Mouse (Mus musculus) hematopoietic stem cell, adult 5-6 weeks (primary cell): ENCODE data around the gene Pkig. TPM values are rescaled to one million over a fixed set of nuclear protein-coding genes. Genes with fewer than 3 reads are reported as not detected.

Experiments
- ATAC-seq, 2 experiments: fragments of 125-278 bp in 1 of 2; replicated peaks in 1 of 2; 2 replicates each; pipeline ENCODE4 v1.8.0; 2016 to 2017; ENCODE audit warnings: inconsistent platforms in 2 of 2, mild to moderate bottlenecking in 2 of 2, moderate number of reproducible peaks in 2 of 2, low read depth in 1 of 2, moderate TSS enrichment in 1 of 2; ENCODE audit not compliant: low FRiP score in 2 of 2, poor library complexity in 2 of 2, severe bottlenecking in 2 of 2, insufficient read depth in 1 of 2, low TSS enrichment in 1 of 2
- total RNA-seq: library from RNA; stranded (forward); fragments of 172-1452, 232-1000 nt; gene quantifications from 2 replicates; pipeline ENCODE4 v1.2.3, GENCODE M21; 2017

Pkig gene
- total RNA-seq, 1 experiment from 2014 or later = 30.6 TPM

DNA sequence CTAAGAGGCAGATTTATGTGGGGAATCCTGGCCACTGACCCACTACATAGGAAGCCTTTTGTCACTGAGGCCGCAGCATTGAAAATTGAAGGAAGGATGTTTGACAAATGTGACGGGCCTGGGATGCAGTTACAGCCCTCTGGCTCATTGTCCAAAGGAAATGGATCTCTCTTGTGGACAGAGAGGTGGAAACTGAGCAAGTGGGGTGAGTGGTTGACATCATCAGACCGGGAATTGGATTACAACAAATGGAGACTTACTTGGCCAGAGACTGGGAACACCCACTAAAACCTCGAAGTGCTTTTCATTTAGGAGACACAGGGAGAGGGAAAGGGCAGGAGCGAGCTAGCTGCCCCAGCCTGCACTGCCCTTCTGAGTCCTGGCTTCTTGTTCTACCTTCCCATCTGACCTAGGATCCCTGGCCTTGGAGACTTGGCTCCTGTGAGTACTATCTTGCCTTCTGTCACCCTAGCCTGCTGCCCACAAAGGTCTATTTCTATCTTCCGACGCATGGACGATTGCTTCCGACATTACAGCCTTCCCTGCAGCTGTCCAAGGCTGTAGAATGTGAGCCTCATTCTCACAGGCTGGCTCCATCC is 35.6 kb downstream of the Pkig start:
- ATAC-seq = no peak

DNA sequence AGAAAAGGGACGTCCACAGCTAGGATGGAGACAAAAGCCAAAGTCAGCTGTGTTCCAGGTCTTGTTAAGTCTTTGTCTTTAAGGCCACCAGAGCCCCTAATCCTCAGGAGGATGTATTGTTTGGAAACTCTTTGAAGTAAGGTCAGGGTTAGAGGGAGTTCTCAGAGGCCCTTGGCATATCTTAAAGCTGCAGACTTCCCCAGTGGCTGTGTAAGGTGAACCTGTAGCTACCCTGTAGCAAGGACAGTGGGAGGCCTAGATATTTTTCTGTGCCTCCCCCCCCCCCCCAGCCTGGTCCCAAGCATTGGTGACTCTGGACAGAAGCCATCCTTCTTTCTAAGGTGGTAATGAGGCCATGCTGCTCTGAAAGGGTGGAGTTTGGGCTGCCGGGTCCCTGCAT is 38.6 kb downstream of the Pkig start:
- no peak for ATAC-seq

DNA sequence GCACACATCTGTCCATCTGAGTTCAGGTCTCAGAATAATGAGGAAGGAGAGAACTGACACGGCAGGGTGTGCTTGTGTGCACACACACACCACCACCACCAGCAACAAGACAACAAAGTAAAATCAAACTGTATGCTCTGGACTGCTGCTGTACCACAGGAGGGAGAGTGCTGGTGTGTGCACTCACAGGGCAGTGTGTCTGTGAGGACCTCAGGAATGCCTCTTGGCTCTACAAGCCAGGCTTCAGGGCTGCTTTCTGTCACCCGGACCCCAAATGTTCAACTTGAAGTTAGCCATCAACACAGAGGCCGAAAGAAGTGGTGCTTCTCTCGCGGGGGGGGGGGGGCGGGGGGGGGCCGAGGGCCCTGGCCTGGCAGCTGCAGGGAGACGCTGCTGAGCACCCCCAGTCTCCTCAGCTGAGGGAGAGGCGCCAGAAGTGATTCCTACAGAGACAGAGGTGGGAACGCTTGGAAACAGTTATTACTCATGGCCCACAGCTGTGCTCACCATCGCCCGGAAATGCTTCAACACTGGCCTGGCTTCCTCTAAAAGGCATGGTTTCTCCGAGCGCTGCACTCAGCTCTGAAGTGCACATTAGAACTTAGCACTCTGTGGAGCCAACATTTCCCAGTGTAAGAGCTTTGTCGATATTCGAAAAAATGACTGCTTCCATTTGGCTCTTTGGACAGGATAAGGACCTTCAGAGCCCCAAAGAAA is 39.7 kb downstream of the Pkig start:
- peak; percentile 54 to 69 for ATAC-seq

DNA sequence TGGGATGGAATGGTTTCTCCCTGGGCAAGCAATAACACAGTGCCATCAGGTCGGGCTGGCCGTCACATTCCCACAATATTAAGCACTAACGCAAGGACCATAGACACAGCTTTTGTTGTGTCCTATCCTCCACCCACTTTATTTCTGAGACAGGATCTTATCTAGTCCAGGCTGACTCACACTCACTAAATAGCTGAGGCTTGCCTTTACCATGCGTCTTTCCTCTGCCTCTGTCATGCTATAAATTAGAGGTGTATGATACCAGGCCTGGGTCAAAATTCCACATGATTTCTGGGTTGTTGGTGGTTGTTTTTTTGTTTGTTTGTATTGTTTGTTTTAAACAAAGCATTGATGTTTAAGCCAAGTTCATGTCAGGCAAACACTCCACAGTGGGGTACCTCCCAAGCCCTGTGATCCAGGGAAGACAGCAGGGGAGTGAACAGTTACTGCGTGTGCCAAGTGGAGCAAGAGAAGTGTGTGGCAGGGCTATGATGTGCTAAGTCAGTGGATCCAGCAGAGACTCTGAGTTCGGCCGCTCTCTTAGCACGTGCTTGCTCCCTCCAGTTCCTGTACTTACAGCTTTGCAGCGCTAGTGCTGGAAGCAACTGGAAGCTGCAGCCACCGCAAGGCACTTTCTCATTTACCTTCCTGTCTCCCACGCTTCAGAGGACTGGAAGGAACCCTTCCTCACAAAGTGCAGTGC is 41.0 kb downstream of the Pkig start:
- peak; percentile 12 to 36; a peak in 1 of 4 replicates for ATAC-seq

DNA sequence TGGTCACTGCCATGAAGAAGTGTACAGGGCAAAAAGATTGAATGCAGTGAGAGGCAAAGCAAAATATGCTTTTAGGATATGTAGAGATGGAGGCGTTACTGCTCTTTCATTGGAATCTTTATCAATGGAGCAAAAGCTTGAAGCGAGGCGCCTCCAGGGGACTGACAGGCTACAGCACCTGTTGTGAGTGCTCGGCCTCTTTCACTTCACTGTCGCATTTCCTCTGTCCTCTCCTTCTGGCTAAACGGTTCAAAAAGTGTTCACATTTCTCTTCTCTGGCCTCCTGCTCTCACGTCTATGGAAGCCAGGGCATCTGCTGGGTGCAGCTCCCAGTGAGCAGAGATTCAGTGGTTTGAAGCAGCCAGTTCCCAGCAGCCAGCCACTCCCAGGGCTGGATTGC is 44.2 kb downstream of the Pkig start:
- ATAC-seq = no peak

DNA sequence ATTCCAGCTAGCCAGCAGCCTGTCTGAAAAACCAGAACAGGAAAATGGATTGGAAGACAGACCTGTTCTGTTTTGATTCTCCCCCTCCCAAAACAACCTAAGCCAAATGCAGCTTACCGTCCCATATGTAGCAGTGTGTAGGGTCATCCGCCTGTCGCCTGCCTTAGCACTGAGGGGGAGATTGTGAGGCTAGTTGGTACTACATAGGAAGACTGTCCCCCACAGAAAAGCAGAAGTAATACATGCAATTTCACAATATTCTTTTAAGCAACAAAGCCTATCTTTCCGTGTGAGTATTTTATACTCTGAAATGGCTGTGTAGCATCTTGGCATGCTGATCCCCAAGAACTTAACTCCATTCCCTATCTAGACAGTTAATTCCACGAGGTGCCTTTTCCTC is 44.7 kb downstream of the Pkig start:
- ATAC-seq = peak; percentile 62 to 76; a peak in 3 of 4 replicates

DNA sequence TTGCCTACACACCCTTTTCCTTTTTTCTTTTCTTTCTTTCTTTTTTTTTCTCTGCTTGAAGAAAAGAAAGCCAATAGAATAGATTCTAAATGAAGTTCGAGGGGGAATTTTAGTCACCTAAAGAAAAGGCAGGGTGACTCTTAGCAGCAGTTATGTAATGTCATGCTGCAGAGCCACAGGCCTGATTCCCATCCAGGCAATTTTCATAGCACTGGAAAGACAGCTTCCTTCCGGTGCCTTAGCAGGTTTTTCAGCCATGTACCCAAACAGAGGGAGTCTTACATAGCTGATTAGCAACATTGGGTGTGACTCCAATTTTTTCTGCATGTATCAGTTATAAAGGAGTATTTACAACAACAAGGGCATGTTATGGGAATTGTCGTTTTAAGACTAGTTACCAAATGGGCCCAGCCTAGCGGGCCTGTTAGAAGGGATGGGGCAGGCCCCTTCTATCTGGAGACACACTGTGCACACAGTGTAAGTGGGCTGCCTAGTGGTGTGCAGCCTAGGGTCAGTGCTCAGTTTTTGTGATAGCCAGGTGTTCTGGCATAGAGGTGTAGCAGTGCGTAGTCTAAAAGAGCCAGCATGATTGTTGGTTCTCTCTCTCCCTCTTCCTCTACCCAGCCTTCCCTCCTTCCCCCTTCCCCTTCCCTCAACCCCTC is 45.5 kb downstream of the Pkig start:
- no peak for ATAC-seq

DNA sequence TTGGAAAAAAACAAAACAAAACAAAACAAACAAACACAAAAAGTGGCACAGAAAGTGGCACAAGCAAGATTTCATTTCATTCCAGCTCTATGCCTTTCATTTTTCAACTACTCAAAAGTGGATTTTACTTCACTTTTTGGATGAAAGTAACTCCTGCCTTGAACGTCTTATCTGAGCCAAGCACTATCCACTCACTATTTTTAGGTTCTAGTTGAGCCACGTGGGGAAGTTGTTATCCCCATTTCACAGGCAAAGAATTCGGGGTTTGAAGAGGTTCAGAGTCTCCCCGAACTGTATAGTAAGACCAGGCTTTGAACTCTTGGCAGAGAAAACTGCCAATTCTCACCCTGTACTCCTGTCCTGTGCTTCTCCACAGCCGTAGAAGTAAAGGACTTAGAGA is 50.1 kb downstream of the Pkig start:
- no peak for ATAC-seq

DNA sequence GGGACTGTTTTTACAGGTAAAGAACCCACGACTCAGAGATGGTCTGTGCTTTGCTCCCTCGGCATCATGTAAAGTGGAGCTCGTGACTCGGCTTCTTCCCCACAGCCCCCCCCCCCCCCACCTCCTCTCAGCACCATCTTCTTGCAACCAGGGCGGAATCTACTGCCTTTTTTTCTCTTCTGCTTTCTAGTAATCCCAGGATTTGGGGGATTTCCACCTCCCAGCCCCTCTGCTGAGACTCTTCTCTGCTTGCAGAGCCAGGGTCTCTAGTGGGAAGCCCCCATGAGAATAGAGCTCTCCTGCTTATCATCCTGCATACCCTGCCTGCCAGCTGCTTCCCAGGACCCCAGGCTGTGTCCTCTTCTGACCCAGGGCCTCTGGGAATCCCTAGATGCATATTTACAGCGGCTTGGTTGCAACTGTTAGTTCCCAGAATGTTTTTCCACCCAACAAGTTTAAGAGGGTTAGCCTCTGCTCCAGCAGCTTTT is 50.6 kb downstream of the Pkig start:
- no peak for ATAC-seq

DNA sequence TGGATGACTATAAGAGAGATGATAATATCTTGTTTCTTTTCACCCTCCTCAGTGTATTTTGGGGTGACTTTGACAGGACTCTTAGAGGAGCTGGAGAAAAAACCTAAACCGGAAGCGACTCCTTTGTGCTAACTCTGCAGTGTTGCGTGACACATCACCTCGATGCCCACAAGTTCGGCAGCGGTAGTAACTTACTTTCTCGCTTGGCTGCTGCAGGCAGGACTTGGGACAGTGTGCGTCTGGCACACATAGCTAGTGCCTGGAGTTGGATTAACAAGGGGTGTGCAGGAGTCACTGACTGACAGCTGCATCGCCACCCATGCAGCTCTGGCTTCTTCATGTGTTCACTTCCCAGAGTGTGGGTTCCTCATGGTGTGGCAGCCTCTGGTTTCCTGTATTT is 51.8 kb downstream of the Pkig start:
- no peak for ATAC-seq

DNA sequence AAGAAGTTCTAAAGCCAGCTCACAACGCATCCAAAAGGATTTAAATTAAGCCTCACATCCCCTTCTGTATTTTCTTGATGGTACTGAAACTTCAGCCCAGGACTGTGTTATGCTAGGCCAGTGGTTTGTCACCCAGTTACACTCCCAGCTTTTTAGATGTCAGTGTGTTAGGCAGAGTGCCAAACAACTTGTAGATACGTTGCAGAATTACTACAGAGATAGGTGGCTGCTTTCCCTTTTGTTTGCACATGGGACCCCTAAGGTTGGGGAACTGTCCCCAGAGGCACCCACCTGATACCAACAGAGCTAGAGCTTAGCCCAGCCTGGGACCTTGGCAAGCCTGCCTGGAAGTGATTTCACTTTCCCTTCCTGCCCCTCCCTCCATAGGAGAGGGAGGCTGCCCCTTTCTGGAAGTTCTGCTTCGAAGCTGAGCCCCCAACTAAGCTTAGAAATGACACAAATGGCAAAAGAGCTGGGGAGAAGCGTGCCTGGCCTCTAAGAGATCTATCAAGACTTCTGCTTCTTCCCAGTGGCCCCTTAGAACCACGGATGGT is 52.5 kb downstream of the Pkig start:
- ATAC-seq = peak; percentile 18 to 23; a peak in 1 of 4 replicates

DNA sequence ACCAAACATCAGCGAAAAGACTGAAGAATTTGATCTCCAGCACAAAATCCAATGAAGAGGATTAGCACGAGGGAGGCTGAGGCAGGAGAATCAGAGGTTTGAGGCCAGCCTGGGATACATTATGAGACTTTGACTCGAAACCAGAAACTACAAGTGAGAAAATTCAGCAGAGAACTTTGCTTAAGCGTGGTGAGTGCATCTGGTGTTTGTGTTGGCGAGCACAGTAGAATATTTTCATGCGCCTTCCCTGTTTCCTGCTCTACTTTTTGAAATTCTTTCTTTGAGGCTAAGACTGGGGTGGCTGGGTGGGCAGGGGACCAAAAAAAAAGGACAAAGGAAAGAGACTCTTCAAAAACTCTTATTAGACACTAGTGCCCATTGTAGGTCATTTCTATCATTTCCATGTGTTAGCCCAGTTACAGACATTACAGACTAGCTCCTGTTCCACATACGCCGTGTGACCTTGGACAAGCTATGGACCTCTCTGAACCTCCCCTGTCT is 53.2 kb downstream of the Pkig start:
- ATAC-seq = no peak

DNA sequence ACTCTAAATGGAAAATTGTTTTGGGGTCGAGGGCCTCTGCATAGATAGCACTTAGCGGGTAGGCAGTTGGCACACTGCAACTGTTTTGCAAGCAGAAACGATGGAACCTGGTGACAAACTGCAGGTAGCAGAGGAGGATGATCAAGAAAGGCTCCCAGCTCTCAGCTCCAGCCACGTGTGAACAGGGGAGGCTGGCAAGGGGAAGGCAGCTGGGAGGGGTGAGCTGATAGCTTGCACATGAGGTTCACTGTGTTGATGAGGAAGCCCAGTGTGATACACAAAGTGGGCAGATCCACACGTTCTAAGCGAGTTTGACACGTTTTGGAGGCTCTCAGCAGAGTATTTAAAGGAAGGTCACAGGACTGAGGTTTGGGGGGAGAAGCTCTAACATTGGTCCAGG is 54.3 kb downstream of the Pkig start:
- ATAC-seq = peak in 1 of 2 experiments; percentile 10; a peak in 1 of 4 replicates

DNA sequence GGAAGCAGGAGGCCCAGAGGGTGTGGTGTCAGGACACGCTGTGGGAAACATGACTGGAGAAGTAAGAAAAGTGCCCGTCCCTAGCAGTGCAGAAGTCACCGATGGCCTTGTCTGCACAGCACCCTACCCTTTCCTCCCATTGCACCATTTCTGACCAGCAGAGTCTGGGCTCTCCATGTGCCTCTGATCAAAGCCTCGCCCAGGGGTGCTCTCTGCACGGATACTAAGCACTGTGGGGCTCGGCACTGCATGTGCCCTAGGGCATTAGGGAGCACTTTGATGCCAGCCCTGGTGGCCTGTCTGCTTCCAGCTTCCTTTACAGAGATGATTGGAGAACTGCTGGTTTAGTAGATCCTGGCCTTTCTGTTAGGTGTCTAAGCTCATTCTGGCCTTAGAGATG is 54.7 kb downstream of the Pkig start:
- peak; percentile 15 to 18; a peak in 1 of 4 replicates for ATAC-seq

DNA sequence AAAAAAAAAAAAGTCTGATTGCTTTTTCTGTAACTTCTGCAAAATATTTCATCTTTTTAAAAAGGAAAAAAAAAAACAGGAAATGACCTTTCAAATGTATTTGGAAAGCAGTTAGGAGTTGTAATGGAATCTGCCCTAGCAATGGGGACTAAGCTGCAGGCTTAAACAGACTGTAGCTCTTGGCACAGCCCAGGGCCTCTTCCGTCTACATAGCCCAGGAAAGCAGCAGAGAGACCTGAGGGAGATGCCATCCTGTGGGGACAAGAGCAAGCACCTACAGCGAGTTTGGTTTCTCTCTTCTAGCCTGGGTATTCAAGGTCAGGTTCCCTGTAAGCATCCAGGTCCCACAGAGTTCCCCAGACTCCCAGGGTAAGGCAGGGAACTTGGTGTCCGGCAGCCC is 55.2 kb downstream of the Pkig start:
- ATAC-seq = peak; percentile 23 to 40; a peak in 1 of 4 replicates

DNA sequence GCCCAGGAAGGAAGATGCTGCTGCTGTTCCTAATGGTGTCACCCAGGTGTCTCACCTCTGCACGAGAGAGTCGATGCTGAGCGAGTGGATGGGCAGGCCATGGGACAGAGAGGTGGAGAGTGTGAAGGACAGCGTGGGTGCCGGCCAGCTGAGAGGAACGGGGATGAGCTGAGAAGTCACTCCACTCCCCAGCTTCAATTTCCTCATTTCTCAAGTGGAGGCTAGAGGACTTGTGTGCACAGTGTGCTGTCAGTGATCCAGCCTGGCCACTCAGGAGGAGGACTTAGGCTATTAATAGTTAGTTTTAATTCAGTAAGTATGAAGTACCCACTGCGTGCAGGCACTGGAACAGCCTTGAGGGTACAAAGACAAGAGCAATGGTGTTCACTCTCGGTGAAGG is 58.3 kb downstream of the Pkig start:
- no peak for ATAC-seq

DNA sequence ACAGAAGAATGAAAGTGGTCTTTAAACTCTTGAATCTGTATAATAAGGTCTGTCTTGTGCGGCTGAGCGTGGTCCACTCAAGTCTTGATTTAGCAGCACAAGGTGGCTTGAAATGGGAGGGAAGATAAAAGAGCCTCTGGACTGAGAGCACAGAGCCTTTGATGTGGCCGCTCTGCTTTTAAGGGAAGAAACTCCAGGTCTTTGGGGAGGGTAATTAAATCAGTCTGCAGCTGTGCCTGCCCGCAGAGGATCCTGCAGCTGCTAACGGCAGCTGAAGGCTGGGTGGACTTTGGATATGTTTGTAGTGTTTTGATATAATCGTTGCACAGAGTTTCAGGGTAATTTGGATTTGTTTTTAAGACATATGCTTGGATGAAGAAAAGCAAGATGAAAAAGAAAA is 58.7 kb downstream of the Pkig start:
- ATAC-seq = no peak
